Mouse (Mus musculus): Measurements from ENCODE around the gene Dgki.

- no peak for TF ChIP-seq ZC3H11A (IDR thresholded peaks at IDR 0.05; ENCODE audit: borderline replicate concordance, low read depth, low read length)
- TF ChIP-seq MAFK (IDR thresholded peaks at IDR 0.05; ENCODE audit: insufficient read depth, low read depth, low read length): no peak
- TF ChIP-seq ZNF384 (IDR thresholded peaks at IDR 0.05; ENCODE audit: low read depth, low read length): no peak
- no peak for TF ChIP-seq HCFC1 (IDR thresholded peaks at IDR 0.05; ENCODE audit: borderline replicate concordance, insufficient read depth, low read length)
- no peak for TF ChIP-seq CHD2 (IDR thresholded peaks at IDR 0.05; ENCODE audit: low read depth, low read length)
Observed at GRCm38 (mm10) chr6:36926455-36926854, 373.5 kb downstream of the Dgki start.

Measured in ES-E14 (cell line).